Mouse (Mus musculus): ENCODE measurements around the gene Ino80b.
"Not testable (repeated sequence)": the region's sequence is repeated elsewhere in the genome, so short reads cannot be mapped to it uniquely, and the experiment has no call there.

Gene Ino80b

GRCm38 (mm10) chr6:83125331-83125730 is at the start of gene Ino80b:
Gene Ino80b, minus strand, starts transcription at chr6:83125431.
- no peak for DNase-seq (ENCODE audit: extremely low spot score, low spot score)

DNA sequence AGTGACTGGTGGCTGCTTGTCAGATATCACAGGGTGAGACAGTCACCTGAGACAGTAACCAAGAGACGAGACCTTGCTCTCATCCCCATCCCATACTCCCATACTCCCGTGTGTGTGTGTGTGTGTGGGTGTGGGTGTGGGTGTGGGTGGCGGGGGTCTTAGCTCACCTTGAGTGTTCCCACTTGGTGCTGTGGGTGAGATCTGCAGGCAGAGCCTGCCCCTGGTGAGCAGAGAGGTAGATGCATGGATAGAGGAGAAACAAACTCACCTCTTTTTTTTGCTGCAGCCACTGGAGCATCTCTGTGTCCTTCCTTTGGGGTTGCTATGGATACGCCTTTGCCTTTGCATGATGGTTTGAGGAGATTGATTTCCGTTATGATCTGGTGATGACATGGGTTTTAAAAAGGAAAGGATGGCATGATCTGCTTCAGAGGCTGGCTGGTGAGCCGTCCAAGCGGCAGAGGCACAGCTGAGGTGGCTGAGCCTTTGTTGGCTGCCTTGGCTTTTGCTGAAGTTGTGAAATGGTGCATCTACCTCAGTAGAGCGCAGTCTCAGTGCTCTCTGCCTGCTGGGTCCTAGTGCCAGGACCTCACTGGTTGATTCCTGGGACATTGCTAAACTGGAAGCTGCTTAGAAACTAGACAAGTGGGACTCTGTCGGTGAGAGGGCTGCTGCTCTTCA is 47.1 kb upstream of the Ino80b start:
- DNase-seq (ENCODE audit: extremely low spot score, low spot score) = no peak

- no peak for DNase-seq (ENCODE audit: extremely low spot score, low spot score)
Observed at GRCm38 (mm10) chr6:83171063-83171462, 45.8 kb upstream of the Ino80b start.

- no peak for DNase-seq (ENCODE audit: extremely low spot score, low spot score)
Observed at GRCm38 (mm10) chr6:83169872-83170271, 44.6 kb upstream of the Ino80b start.

GRCm38 (mm10) chr6:83166243-83166630 is 41.0 kb upstream of the Ino80b start:
- no peak for DNase-seq (ENCODE audit: extremely low spot score, low spot score)

DNA sequence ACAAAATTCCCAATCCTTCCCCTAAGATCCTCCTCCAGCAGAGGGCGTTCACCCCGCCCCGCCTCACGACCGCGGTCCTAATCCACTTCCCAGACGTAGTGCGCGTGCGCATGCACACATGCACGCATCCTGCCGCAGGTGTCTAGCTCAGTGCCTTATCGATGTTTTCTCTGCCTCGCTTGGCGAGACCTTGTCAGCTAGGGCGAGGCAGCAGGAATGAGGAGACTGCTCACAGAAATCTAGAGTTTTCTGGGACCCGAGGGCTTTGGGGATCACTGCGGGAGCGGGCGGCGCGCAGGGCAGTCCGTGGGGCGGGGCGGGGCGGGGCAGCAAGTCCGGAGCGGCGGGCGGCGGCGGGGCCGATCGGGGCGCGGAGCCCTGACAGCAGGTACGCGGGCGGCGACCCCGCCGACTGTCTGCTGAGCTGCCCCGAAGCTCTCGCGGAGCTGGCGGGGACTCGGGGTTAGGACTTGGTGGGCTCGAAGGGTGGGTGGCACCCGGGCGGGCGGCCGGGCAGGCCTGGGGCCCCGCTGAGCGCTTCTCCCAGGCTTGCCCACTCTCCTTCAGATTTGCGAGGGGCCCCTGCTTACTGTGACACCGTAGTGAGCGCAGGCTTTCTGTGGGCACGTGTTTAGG is 40.5 kb upstream of the Ino80b start, which contains the start of gene Dctn1:
Gene Dctn1 (plus strand): TSS at position 314 of the 636 bp plus-strand sequence.
- peak; percentile 96 for DNase-seq (ENCODE audit: extremely low spot score, low spot score)

DNA sequence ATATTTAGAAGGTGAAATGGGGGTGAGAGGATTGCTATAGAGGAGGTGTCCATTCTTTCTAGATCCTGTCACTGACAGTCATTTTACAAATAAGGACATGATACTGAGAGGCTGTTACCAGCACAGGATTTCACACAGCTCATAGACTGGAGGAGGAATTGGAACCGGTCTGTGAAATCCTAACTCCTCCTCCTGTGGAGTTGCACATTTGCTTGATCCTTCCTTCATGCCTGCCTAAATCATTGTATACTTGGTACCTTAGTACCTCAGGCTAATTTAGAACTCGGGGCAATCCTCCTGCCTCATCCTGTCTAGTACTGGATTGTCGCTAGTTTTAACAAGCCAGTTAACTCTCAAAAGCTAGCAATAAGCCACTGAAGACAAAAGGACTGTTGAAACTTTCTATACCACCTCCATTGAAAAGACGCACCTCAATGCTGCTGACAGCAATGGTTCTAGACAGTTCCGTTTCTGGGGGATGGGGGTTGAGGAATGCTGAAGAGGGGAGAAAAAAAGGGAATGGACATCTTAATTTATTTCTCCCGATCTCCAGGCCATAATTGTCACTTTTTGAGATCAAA is 39.9 kb upstream of the Ino80b start:
- DNase-seq (ENCODE audit: extremely low spot score, low spot score) = no peak

- DNase-seq (ENCODE audit: extremely low spot score, low spot score) = peak; percentile 70
Observed at GRCm38 (mm10) chr6:83162701-83163100, 37.5 kb upstream of the Ino80b start.

GRCm38 (mm10) chr6:83161921-83162641 is 36.9 kb upstream of the Ino80b start:
- peak; percentile 59 for DNase-seq (ENCODE audit: extremely low spot score, low spot score)

GRCm38 (mm10) chr6:83161442-83161841 is 36.2 kb upstream of the Ino80b start:
- DNase-seq (ENCODE audit: extremely low spot score, low spot score) = no peak

- DNase-seq (ENCODE audit: extremely low spot score, low spot score) = not testable (repeated sequence)
Observed at GRCm38 (mm10) chr6:83159456-83159855, 34.2 kb upstream of the Ino80b start.

DNA sequence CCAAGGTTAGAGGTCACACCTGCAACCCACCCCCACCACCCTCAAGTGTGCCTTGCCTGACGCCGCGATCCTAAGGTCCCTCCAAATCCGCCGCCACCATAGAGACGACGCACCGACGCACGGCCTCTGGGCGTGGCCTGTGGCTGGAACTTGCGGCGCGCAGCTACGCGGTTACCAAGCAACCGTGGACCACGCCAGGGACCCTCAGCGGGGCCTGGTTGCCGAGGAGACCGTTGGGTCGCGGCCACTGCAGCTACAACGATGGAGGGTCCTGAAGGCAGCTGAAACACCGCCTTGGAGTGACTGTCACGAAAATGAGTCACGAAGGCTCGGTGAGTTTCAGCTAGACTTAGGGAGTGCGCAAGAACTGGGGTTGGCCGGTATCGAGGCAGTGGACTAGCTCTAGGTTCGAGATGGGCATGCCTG is 31.0 kb upstream of the Ino80b start, which contains the start of the genes Wdr54 and 1700003E16Rik:
Gene Wdr54 (minus strand): TSS at position 139 of the 426 bp plus-strand sequence.
Gene 1700003E16Rik (plus strand): TSS at position 146 of the 426 bp plus-strand sequence.
- DNase-seq (ENCODE audit: extremely low spot score, low spot score) = peak; percentile 88

- DNase-seq (ENCODE audit: extremely low spot score, low spot score) = no peak
Observed at GRCm38 (mm10) chr6:83155552-83156238, 30.5 kb upstream of the Ino80b start.

- no peak for DNase-seq (ENCODE audit: extremely low spot score, low spot score)
Observed at GRCm38 (mm10) chr6:83153485-83153884, 28.3 kb upstream of the Ino80b start.

DNA sequence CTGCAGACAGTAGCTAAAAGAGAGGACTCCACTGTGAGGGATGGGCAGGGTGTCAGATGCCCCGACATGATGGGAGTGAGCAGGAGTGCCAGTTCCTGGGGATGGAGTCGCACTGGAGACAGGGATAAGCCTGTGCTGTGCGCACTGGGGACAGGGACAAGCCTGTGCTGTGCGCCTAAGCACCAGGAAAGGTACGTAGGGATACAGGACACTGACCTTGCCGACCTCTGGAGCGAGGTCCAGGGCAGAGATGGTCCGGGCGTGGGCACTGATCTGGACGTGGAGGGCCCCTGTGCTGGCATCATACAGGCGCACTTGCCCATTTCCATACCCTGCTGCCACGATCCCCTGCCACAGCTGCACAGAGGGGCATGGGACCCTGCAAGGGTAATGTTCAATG is 27.8 kb upstream of the Ino80b start:
- no peak for DNase-seq (ENCODE audit: extremely low spot score, low spot score)

DNA sequence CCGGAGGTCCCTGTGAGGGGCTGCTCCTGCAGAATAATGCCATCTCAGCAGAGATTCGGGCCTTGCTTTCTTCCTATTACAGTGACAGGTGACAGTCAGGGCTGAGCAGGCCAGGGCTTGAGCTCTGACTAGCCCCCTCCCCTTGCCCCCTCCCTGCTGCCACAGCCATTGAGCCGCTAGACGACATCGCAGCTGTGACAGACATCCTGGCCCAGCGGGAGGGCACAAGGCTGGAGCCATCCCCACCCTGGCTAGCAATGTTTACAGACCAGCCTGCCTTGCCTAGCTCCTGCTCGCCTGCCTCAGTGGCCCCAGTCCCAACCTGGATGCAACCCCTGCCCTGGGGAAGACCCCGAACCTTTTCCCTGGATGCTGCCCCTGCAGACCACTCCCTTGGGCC is 26.5 kb upstream of the Ino80b start:
- DNase-seq (ENCODE audit: extremely low spot score, low spot score) = no peak

- DNase-seq (ENCODE audit: extremely low spot score, low spot score) = no peak
Observed at GRCm38 (mm10) chr6:83147280-83147679, 22.0 kb upstream of the Ino80b start.

- no peak for DNase-seq (ENCODE audit: extremely low spot score, low spot score)
Observed at GRCm38 (mm10) chr6:83145805-83146204, 20.6 kb upstream of the Ino80b start.

DNA sequence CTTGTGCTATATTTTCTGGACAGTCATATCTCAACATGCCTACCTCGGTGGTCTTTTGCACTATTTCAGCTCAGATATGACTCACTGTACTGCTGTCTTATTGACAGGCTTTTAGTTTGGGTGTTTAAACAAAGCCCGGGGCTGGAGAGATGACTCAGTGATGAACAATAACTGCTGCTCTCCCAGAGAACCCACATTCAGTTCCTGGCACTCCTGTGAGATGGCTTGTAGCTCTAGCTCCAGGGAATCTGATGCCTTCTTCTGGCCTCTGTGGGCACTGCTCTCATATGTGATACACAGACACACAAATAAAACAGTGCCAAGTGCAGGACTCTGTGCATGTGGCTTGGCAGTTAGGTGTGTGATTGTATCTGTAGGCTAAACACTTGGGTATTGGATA is 20.0 kb upstream of the Ino80b start:
- no peak for DNase-seq (ENCODE audit: extremely low spot score, low spot score)

- DNase-seq (ENCODE audit: extremely low spot score, low spot score) = no peak
Observed at GRCm38 (mm10) chr6:83142886-83143285, 17.7 kb upstream of the Ino80b start.

DNA sequence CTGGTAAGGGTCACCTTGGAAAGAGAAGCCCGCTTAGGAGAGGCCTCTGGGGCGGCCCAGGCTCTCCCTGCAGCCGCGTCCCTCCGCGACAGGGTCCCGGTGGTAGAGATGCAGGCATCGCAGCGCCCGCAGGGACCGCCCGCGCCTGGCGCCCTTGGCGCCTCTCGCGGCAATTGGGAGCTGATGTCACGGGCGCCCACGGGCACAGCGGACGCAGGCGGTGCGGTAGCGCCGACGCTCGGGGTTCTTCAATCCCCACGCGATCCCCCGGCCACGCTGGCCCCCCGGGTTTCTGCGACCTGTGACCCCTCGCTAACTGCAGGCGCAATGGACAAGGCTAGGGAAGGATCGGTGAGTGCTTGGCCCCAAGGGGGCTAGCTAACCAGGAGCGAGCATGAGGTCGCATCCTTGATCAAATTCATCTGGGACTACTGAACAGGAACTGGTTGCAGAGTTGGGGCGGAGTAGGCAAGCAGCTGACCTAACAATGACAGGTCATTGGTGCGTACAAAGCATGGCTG is 17.0 kb upstream of the Ino80b start:
- peak; percentile 37 for DNase-seq (ENCODE audit: extremely low spot score, low spot score)
